Mouse (Mus musculus) testis, adult 2 months (tissue): Measurements from ENCODE around the gene Kif18b. TPM values are rescaled to one million over a fixed set of nuclear protein-coding genes. Genes with fewer than 3 reads are reported as not detected.

Experiments used
- H3K27ac ChIP-seq: fragments of 200-500 bp; 2 replicates; pipeline ENCODE4 v1.5.1; 2012; ENCODE audit warnings: low read depth, low read length; ENCODE audit not compliant: control insufficient read depth, insufficient read depth
- H3K27me3 ChIP-seq: fragments of 200-500 bp; 2 replicates; pipeline ENCODE4 v1.6.1; 2012; ENCODE audit warnings: mild to moderate bottlenecking, low read length, moderate library complexity; ENCODE audit not compliant: control insufficient read depth, insufficient read depth
- H3K36me3 ChIP-seq: fragments of 200-500 bp; 2 replicates; pipeline ENCODE4 v1.6.1; 2012; ENCODE audit warnings: mild to moderate bottlenecking, low read length; ENCODE audit not compliant: control insufficient read depth, insufficient read depth
- H3K4me1 ChIP-seq: fragments of 200-500 bp; 2 replicates; pipeline ENCODE4 v1.6.1; 2012; ENCODE audit warnings: low read length; ENCODE audit not compliant: control insufficient read depth, insufficient read depth
- H3K4me3 ChIP-seq: fragments of 200-500 bp; 2 replicates; pipeline ENCODE4 v1.5.1; 2012; ENCODE audit warnings: low read depth, mild to moderate bottlenecking, low read length, moderate library complexity, mixed read lengths; ENCODE audit not compliant: control insufficient read depth
- CTCF ChIP-seq: fragments of 200-500 bp; IDR thresholded peaks from 2 replicates; pipeline ENCODE4 v1.5.1; 2012; ENCODE audit warnings: low read depth, mild to moderate bottlenecking, inconsistent platforms, low read length, moderate library complexity; ENCODE audit not compliant: control insufficient read depth, insufficient read depth, insufficient replicate concordance
- POLR2A ChIP-seq: fragments of 200-500 bp; IDR thresholded peaks from 2 replicates; pipeline ENCODE4 v1.6.1; 2012; ENCODE audit warnings: low read depth, mild to moderate bottlenecking, inconsistent platforms, low read length, moderate library complexity; ENCODE audit not compliant: control insufficient read depth
- polyA plus RNA-seq: library from polyadenylated mRNA; depleted of rRNA; stranded (reverse); fragments of >200 nt; gene quantifications from 2 replicates; pipeline ENCODE4 v1.2.3, GENCODE M21; 2012; rRNA removed

Gene Kif18b
- polyA plus RNA-seq, 1 experiment, result 25.9 TPM

GRCm38 (mm10) chr11:102859933-102860332, 65.0 kb downstream of the Kif18b start:
- H3K4me3 ChIP-seq, result no peak overlapping the region
- TF ChIP-seq POLR2A (no peak), CTCF (no peak)
- no peaks in the 10 kb centered on the region for H3K27me3 ChIP-seq
- H3K36me3 ChIP-seq, result peaks cover 3% of the 10 kb centered on the region; the same call in 1 of the 2 replicates
- no peaks in the 10 kb centered on the region for H3K4me1 ChIP-seq
- H3K27ac ChIP-seq, result no peak overlapping the region

GRCm38 (mm10) chr11:102858951-102859350, 66.0 kb downstream of the Kif18b start:
- Histone ChIP-seq H3K4me3 (no peak overlapping the region), H3K4me1 (no peaks in the 10 kb centered on the region), H3K27ac (no peak overlapping the region), H3K27me3 (no peaks in the 10 kb centered on the region), H3K36me3 (peaks cover 3% of the 10 kb centered on the region; the same call in 1 of the 2 replicates)
- no peak for TF ChIP-seq CTCF
- no peak for TF ChIP-seq POLR2A

DNA sequence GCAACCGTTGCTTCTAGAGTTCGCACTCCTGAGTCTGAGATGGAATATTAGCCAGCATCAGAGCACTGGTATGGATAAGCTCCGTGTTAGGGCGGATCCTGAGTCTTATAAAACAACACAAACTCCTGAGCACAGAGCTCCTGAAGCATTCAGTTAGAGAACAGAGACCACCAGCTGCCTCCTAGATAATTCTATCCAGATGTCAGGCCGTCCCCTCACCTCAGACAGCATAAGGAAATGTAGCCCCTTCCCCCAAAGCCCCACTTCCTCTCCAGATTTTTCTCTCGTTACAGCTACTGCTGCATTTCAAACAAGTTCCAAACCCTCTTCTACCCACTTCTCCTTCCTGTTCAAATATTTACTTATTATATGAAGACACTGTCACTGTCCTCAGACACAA, 69.0 kb downstream of the Kif18b start:
- TF ChIP-seq POLR2A (no peak), CTCF (no peak)
- H3K27ac ChIP-seq, result no peak overlapping the region
- no peak overlapping the region for H3K4me3 ChIP-seq
- no peaks in the 10 kb centered on the region for H3K27me3 ChIP-seq
- H3K36me3 ChIP-seq, result peaks cover 2% of the 10 kb centered on the region
- H3K4me1 ChIP-seq, result no peaks in the 10 kb centered on the region

Other genes with a start within 250 kb of the Kif18b start
- gene Ccdc43, start 227.3 kb downstream of the Kif18b start, polyA plus RNA-seq, result 6.7 and 7.4 TPM in 2 replicates
- 12.9 and 14.8 TPM in 2 replicates for gene Adam11, start 163.7 kb downstream of the Kif18b start, polyA plus RNA-seq
- 9.9 and 10.1 TPM in 2 replicates for gene Gjc1, start 105.4 kb downstream of the Kif18b start, polyA plus RNA-seq
- gene Higd1b, start 89.3 kb downstream of the Kif18b start, polyA plus RNA-seq, result 1.0 and 1.3 TPM in 2 replicates
- gene Eftud2, start 44.1 kb downstream of the Kif18b start, polyA plus RNA-seq, result 72.5 and 83.8 TPM in 2 replicates
- 19.8 and 22.9 TPM in 2 replicates for gene Ccdc103, start 43.9 kb downstream of the Kif18b start, polyA plus RNA-seq
- 18.7 and 19.2 TPM in 2 replicates for gene Fam187a, start 40.0 kb downstream of the Kif18b start, polyA plus RNA-seq
- 0.32 and 0.62 TPM in 2 replicates for gene Gfap, start 24.2 kb downstream of the Kif18b start, polyA plus RNA-seq
- gene C1ql1, start 21.6 kb upstream of the Kif18b start, polyA plus RNA-seq, result 0.77 and 0.80 TPM in 2 replicates
- gene Nmt1, start 103.1 kb upstream of the Kif18b start, polyA plus RNA-seq, result 97.3 and 100 TPM in 2 replicates
- 24.0 and 26.8 TPM in 2 replicates for gene Dcakd, start 103.2 kb upstream of the Kif18b start, polyA plus RNA-seq
- gene Plcd3, start 176.5 kb upstream of the Kif18b start, polyA plus RNA-seq, result 4.9 and 5.5 TPM in 2 replicates
- gene Acbd4, start 176.6 kb upstream of the Kif18b start, polyA plus RNA-seq, result 5.7 and 7.2 TPM in 2 replicates
- 5.8 and 6.1 TPM in 2 replicates for gene Hexim1, start 191.1 kb upstream of the Kif18b start, polyA plus RNA-seq
- 38.8 and 53.8 TPM in 2 replicates for gene Hexim2, start 207.3 kb upstream of the Kif18b start, polyA plus RNA-seq
- 18.4 and 21.6 TPM in 2 replicates for gene Fmnl1, start 246.0 kb upstream of the Kif18b start, polyA plus RNA-seq